Mouse (Mus musculus): ENCODE measurements around the gene Polk. TPM values are rescaled to one million over a fixed set of nuclear protein-coding genes. Genes with fewer than 3 reads are reported as not detected.

Gene Polk
- polyA plus RNA-seq, 1 experiment from 2014 or later: 3.6 TPM

- 53% methylated on average over 4 of the region's 4 CpGs for WGBS (ENCODE audit: insufficient replicate concordance)
- Histone ChIP-seq H3K36me3 (replicated peaks) (no peaks in the 10 kb centered on the region), H3K4me2 (no peak overlapping the region), H3K9me3 (replicated peaks) (no peaks in the 10 kb centered on the region), H3K4me3 (replicated peaks) (no peak overlapping the region), H3K9ac (no peak overlapping the region), H3K27ac (replicated peaks) (no peak overlapping the region), H3K4me1 (replicated peaks) (peaks cover 26% of the 10 kb centered on the region), H3K27me3 (no peaks in the 10 kb centered on the region)
- no peak for ATAC-seq (ENCODE audit: insufficient read depth)
Observed at GRCm38 (mm10) chr13:96547941-96548340, 5.6 kb upstream of the Polk start.

- no peaks in the 10 kb centered on the region for H3K36me3 ChIP-seq (replicated peaks)
- no peak overlapping the region for H3K9ac ChIP-seq
- no peaks in the 10 kb centered on the region for H3K9me3 ChIP-seq (replicated peaks)
- no peak overlapping the region for H3K27ac ChIP-seq (replicated peaks)
- H3K4me3 ChIP-seq (replicated peaks): no peak overlapping the region
- no peak for ATAC-seq (ENCODE audit: insufficient read depth)
- H3K4me2 ChIP-seq: no peak overlapping the region
- no peaks in the 10 kb centered on the region for H3K27me3 ChIP-seq
- H3K4me1 ChIP-seq (replicated peaks): peaks cover 26% of the 10 kb centered on the region
- WGBS (ENCODE audit: insufficient replicate concordance): 19% methylated on average over 1 of the region's 1 CpGs
Observed at GRCm38 (mm10) chr13:96547250-96547649, 4.9 kb upstream of the Polk start.

GRCm38 (mm10) chr13:96544506-96544905 lies 2.1 kb upstream of the Polk start:
- Histone ChIP-seq H3K27ac (replicated peaks) (no peak overlapping the region), H3K9ac (no peak overlapping the region), H3K27me3 (no peaks in the 10 kb centered on the region), H3K36me3 (replicated peaks) (no peaks in the 10 kb centered on the region), H3K9me3 (replicated peaks) (no peaks in the 10 kb centered on the region), H3K4me1 (replicated peaks) (peaks cover 34% of the 10 kb centered on the region), H3K4me3 (replicated peaks) (no peak overlapping the region; the same call in 1 of the 2 replicates), H3K4me2 (peak overlapping the region; percentile 76)
- 51% methylated on average over 2 of the region's 2 CpGs for WGBS (ENCODE audit: insufficient replicate concordance)
- ATAC-seq (ENCODE audit: insufficient read depth): no peak

- no peaks in the 10 kb centered on the region for H3K36me3 ChIP-seq (replicated peaks)
- no peaks in the 10 kb centered on the region for H3K9me3 ChIP-seq (replicated peaks)
- under 1% methylated on average over 72 of the region's 73 CpGs for WGBS (ENCODE audit: insufficient replicate concordance)
Observed at GRCm38 (mm10) chr13:96542901-96543891, 817 bp upstream of the Polk start.

GRCm38 (mm10) chr13:96541381-96541780 lies 998 bp downstream of the Polk start:
- H3K4me1 ChIP-seq (replicated peaks): peaks cover 32% of the 10 kb centered on the region
- no peak for ATAC-seq (ENCODE audit: insufficient read depth)
- H3K9ac ChIP-seq: no peak overlapping the region
- no peak overlapping the region for H3K27ac ChIP-seq (replicated peaks)
- H3K4me2 ChIP-seq: peak overlapping the region; percentile 76
- H3K9me3 ChIP-seq (replicated peaks): no peaks in the 10 kb centered on the region
- no peaks in the 10 kb centered on the region for H3K27me3 ChIP-seq
- WGBS (ENCODE audit: insufficient replicate concordance): 9% methylated on average over 2 of the region's 2 CpGs
- H3K36me3 ChIP-seq (replicated peaks): no peaks in the 10 kb centered on the region
- H3K4me3 ChIP-seq (replicated peaks): peak overlapping the region; percentile 87

More at GRCm38 (mm10) chr13:96542901-96543891, 817 bp upstream of the Polk start:
- H3K9ac ChIP-seq: peak overlapping the region; percentile 94
- H3K4me2 ChIP-seq: peak overlapping the region; percentile 76
- peak; percentile 61 for ATAC-seq (ENCODE audit: insufficient read depth)
- H3K4me1 ChIP-seq (replicated peaks): peaks cover 34% of the 10 kb centered on the region
- no peaks in the 10 kb centered on the region for H3K27me3 ChIP-seq
- peak overlapping the region; percentile 91 for H3K27ac ChIP-seq (replicated peaks)
- H3K4me3 ChIP-seq (replicated peaks): peak overlapping the region; percentile 87

- no peaks in the 10 kb centered on the region for H3K36me3 ChIP-seq (replicated peaks)
- no peak overlapping the region for H3K27ac ChIP-seq (replicated peaks)
- H3K4me3 ChIP-seq (replicated peaks): no peak overlapping the region
- no peaks in the 10 kb centered on the region for H3K9me3 ChIP-seq (replicated peaks)
- H3K4me2 ChIP-seq: no peak overlapping the region
- H3K9ac ChIP-seq: no peak overlapping the region
- H3K4me1 ChIP-seq (replicated peaks): peaks cover 16% of the 10 kb centered on the region
- no peak for ATAC-seq (ENCODE audit: insufficient read depth)
- H3K27me3 ChIP-seq: no peaks in the 10 kb centered on the region
- 59% methylated on average over 3 of the region's 3 CpGs for WGBS (ENCODE audit: insufficient replicate concordance)
Observed at GRCm38 (mm10) chr13:96538103-96538502, 4.3 kb downstream of the Polk start.

- no peak for ATAC-seq (ENCODE audit: insufficient read depth)
Observed at GRCm38 (mm10) chr13:96536821-96537572, 5.4 kb downstream of the Polk start.

GRCm38 (mm10) chr13:96533742-96534141 lies 8.6 kb downstream of the Polk start:
- Histone ChIP-seq H3K4me2 (no peak overlapping the region), H3K9me3 (replicated peaks) (no peaks in the 10 kb centered on the region), H3K4me3 (replicated peaks) (no peak overlapping the region), H3K4me1 (replicated peaks) (peaks cover 7% of the 10 kb centered on the region), H3K36me3 (replicated peaks) (no peaks in the 10 kb centered on the region), H3K27ac (replicated peaks) (no peak overlapping the region), H3K27me3 (no peaks in the 10 kb centered on the region), H3K9ac (no peak overlapping the region)
- 69% methylated on average over 2 of the region's 2 CpGs for WGBS (ENCODE audit: insufficient replicate concordance)
- ATAC-seq (ENCODE audit: insufficient read depth): no peak

More at GRCm38 (mm10) chr13:96536821-96537572, 5.4 kb downstream of the Polk start:
- Histone ChIP-seq H3K27ac (replicated peaks) (no peak overlapping the region), H3K9ac (no peak overlapping the region), H3K27me3 (no peaks in the 10 kb centered on the region), H3K36me3 (replicated peaks) (no peaks in the 10 kb centered on the region), H3K9me3 (replicated peaks) (no peaks in the 10 kb centered on the region), H3K4me1 (replicated peaks) (peaks cover 16% of the 10 kb centered on the region), H3K4me2 (no peak overlapping the region), H3K4me3 (replicated peaks) (no peak overlapping the region)
- 31% methylated on average over 5 of the region's 5 CpGs for WGBS (ENCODE audit: insufficient replicate concordance)

GRCm38 (mm10) chr13:96532176-96532575 lies 10.2 kb downstream of the Polk start:
- H3K36me3 ChIP-seq (replicated peaks): no peaks in the 10 kb centered on the region
- no peaks in the 10 kb centered on the region for H3K9me3 ChIP-seq (replicated peaks)
- ATAC-seq (ENCODE audit: insufficient read depth): no peak
- H3K4me1 ChIP-seq (replicated peaks): peaks cover 14% of the 10 kb centered on the region
- H3K27ac ChIP-seq (replicated peaks): no peak overlapping the region
- H3K9ac ChIP-seq: no peak overlapping the region
- no peak overlapping the region for H3K4me3 ChIP-seq (replicated peaks)
- 83% methylated on average over 6 of the region's 6 CpGs for WGBS (ENCODE audit: insufficient replicate concordance)
- no peaks in the 10 kb centered on the region for H3K27me3 ChIP-seq
- no peak overlapping the region for H3K4me2 ChIP-seq

GRCm38 (mm10) chr13:96530064-96530463 lies 12.3 kb downstream of the Polk start:
- 81% methylated on average over 9 of the region's 9 CpGs for whole genome bisulfite sequencing (ENCODE audit: insufficient replicate concordance)

GRCm38 (mm10) chr13:96529542-96529941 lies 12.8 kb downstream of the Polk start:
- Histone ChIP-seq H3K9ac (no peak overlapping the region), H3K27ac (replicated peaks) (no peak overlapping the region), H3K4me1 (replicated peaks) (peaks cover 14% of the 10 kb centered on the region), H3K4me3 (replicated peaks) (no peak overlapping the region), H3K4me2 (no peak overlapping the region), H3K9me3 (replicated peaks) (no peaks in the 10 kb centered on the region), H3K36me3 (replicated peaks) (no peaks in the 10 kb centered on the region), H3K27me3 (no peaks in the 10 kb centered on the region)
- WGBS (ENCODE audit: insufficient replicate concordance): 56% methylated on average over 3 of the region's 3 CpGs
- ATAC-seq (ENCODE audit: insufficient read depth): no peak

More at GRCm38 (mm10) chr13:96530064-96530463, 12.3 kb downstream of the Polk start:
- ATAC-seq (ENCODE audit: insufficient read depth): no peak
- no peak overlapping the region for H3K4me2 ChIP-seq
- no peak overlapping the region for H3K9ac ChIP-seq
- H3K27me3 ChIP-seq: no peaks in the 10 kb centered on the region
- peaks cover 14% of the 10 kb centered on the region for H3K4me1 ChIP-seq (replicated peaks)
- H3K4me3 ChIP-seq (replicated peaks): no peak overlapping the region
- no peaks in the 10 kb centered on the region for H3K9me3 ChIP-seq (replicated peaks)
- H3K27ac ChIP-seq (replicated peaks): no peak overlapping the region
- no peaks in the 10 kb centered on the region for H3K36me3 ChIP-seq (replicated peaks)

Measured in liver, embryonic 15.5 days (tissue).